Mouse (Mus musculus) left cerebral cortex, postnatal 14 days (tissue): ENCODE data around the gene Lrrc29. TPM values are rescaled to one million over a fixed set of nuclear protein-coding genes. Genes with fewer than 3 reads are reported as not detected.

Experiments used
- DNase-seq, 2 experiments: peaks; one replicate each; pipeline ENCODE4 v3.0.0; 2021 to 2022; ENCODE audit warnings: low spot score in 2 of 2, mixed read lengths in 1 of 2
- intact Hi-C: fragments of 180-260 bp; cut with DNase I; formaldehyde crosslinking; loops from one replicate; pipeline ENCODE4 v1.15.1; 2025
- long read RNA-seq, 2 experiments: library from polyadenylated mRNA; stranded (forward); transcript quantifications; one replicate each; pipeline ENCODE4 v2.0.0; 2021
- total RNA-seq, 2 experiments: library from RNA; stranded (reverse); gene quantifications; 2 replicates each; pipeline ENCODE4 v1.2.3; 2021

Lrrc29 gene
- 1 to 10 TPM; 5.1 to 6.9 TPM for total RNA-seq
- long read RNA-seq, experiment 1, partial matches to known transcripts = 1 of 4 reads
- long read RNA-seq, experiment 1, other reads (novel, unspliced or antisense) = 2 of 4 reads
- long read RNA-seq, experiment 2, partial matches to known transcripts = 6 of 6 reads
- long read RNA-seq, experiment 2, other reads (novel, unspliced or antisense) = 0 of 6 reads

GRCm38 (mm10) chr8:105326141-105326672 is at the start of gene Lrrc29, which contains the start of gene Tmem208:
Gene Lrrc29 (minus strand): TSS chr8:105326278.
Gene Tmem208 (plus strand): TSS chr8:105326354.
- intact Hi-C loops = no loop called here

DNA sequence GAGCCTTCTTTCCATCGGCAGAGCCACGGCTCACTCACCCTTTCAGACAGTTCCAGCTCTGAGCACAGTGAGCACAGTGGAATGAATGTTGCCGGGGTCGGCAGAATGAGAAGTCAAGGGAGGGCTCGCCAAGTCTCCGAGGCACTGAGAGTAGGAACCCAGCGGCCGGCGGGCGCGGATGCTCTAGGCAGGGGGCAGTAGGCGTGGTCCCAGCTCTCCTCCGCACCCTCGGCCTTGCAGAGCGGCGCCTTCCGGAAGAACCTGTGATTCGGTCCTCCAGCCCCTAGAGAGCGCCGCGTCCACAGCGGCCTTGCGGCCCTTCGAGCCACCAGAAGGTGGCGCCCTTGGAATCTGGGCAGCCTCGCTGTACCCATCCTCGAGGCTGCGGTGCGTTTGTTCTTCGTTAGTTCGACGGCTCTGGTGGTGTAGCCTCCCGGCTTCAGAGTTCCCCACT is 48.5 kb upstream of the Lrrc29 start:
- peak in 1 of 2 experiments; percentile 38 for DNase-seq
- intact Hi-C loops = no loop called here

More at GRCm38 (mm10) chr8:105326141-105326672, at the start of gene Lrrc29, which contains the start of gene Tmem208:
- peak; percentile 97 to 98 for DNase-seq

- intact Hi-C loops = no loop called here
- DNase-seq = no peak
Measured at GRCm38 (mm10) chr8:105373032-105373431, 47.0 kb upstream of the Lrrc29 start, which contains the start of gene Plekhg4. Gene Plekhg4 (plus strand): TSS chr8:105373274.

- DNase-seq = no peak
- intact Hi-C loops = no loop called here
Measured at GRCm38 (mm10) chr8:105372473-105372872, 46.4 kb upstream of the Lrrc29 start.

DNA sequence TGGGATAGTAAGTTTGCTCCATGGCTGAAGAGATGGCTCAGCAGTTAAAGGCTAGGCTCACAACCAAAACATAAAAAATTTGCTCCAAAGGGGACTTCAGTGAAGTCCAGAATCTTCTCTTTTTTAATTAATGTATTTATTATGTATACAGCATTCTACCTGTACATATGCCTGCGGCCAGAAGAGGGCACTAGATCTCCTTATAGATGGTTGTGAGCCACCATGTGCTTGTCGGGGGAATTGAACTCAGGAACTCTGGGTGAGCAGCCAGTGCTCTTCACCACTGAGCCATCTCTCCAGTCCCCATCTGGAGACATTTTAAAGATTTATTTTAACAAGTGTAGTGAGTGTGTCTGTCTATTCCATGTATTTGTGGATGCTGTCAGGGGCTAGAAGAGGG is 41.0 kb upstream of the Lrrc29 start:
- intact Hi-C loops = no loop called here

DNA sequence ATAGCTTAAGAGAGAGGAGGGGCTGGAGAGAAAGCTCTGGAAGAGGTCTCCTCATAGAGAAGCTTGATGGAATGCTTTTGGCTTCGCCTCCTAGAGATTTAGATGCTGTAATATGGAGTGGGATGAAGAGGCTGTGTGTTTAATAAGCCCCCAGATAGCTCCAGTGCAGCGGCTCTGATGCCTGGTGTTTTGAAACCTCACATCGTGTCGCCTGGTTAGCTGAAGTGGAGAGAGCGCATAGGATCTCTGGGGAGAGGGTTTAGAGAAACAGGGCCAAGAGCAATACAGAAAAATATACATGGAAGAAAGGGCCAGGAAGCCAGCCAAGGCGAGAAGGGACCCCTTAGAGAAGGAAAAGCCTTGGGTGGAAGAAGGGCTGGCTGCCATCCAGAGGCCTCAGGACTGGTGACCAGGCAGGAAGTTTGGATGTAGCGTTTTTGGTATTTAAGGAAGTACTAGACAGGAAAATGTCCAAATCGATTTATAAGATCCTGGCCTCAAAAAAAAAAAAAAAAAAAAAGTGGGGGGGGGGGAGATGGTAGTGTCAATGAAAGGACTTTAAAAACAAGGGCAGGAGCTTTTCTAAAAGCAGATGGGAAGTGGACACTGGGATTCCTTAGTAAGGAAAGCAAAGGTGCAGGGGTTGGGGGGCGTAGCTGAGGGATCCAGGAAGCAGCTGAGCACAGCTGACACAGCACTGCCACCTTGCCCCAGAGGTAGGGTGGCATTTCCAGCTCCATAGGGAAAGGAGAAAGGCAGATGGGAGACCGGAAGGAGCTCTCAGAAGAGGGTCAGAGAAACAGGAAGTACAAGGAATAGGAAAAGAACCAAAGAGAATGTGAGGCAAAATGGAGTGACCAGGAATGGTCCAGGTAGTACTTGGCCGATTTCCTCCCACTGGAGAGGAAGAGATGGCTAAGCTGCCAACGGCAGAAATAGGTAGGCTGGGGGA is 35.9 kb upstream of the Lrrc29 start:
- no peak for DNase-seq
- intact Hi-C loops = no loop called here

More for the DNA sequence above, 41.0 kb upstream of the Lrrc29 start:
- DNase-seq = no peak

- intact Hi-C loops = no loop called here
- DNase-seq = no peak
Measured at GRCm38 (mm10) chr8:105359646-105360045, 33.6 kb upstream of the Lrrc29 start.

- intact Hi-C loops = no loop called here
Measured at GRCm38 (mm10) chr8:105359208-105359607, 33.1 kb upstream of the Lrrc29 start.

GRCm38 (mm10) chr8:105356681-105357080 is 30.6 kb upstream of the Lrrc29 start:
- DNase-seq = no peak
- intact Hi-C loops = no loop called here

More at GRCm38 (mm10) chr8:105359208-105359607, 33.1 kb upstream of the Lrrc29 start:
- DNase-seq = no peak

- no peak for DNase-seq
- intact Hi-C loops = no loop called here
Measured at GRCm38 (mm10) chr8:105355179-105356024, 29.3 kb upstream of the Lrrc29 start.

DNA sequence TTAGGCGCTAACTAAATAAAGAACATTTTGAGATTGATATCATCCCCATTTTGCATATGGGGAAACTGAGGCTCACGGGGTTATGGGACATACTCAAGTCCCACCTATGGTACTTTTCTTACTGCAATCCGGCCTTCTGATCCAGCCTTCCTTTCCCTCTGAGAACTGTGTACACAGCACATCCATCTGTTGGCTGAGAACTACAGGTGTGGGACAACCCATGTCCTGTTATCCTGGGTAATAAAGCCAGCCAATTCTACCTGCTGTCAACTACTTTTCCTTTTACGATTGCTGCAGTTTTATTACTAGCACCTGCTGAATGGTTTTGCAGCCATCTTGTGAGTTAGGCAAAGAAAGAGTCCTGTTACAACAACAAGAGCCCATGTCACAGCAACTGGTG is 28.5 kb upstream of the Lrrc29 start:
- intact Hi-C loops = no loop called here
- no peak for DNase-seq

DNA sequence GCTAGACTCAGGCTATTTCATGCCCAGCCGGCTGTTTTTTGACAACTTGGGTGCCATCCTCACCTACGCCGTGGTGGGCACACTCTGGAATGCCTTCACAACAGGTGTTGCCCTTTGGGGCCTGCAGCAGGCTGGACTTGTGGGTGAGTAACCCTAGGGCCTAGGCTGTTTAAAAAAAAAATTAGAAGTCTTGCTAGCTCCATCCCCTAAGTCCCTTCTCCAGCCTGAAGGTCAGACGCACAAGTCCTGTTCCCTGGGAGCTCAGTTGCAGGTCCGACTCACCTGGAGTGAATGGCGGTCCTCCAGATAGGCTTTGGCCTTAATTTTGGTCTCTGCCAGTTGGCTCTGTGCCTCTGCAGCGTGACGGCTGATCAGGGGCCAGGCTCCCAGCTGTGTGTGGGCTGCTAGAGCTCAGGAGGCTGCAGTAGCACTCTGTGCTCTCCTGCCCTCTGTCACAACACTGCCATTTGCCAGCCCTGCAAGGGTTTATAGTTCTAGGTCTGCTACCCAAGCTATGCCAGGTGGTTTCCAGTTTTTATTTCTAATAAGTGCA is 27.6 kb upstream of the Lrrc29 start:
- intact Hi-C loops = no loop called here
- no peak for DNase-seq

- intact Hi-C loops = no loop called here
- peak in 1 of 2 experiments; percentile 52 for DNase-seq
Measured at GRCm38 (mm10) chr8:105350186-105350585, 24.1 kb upstream of the Lrrc29 start.

- intact Hi-C loops = no loop called here
- DNase-seq = peak in 1 of 2 experiments; percentile 35
Measured at GRCm38 (mm10) chr8:105349096-105349771, 23.2 kb upstream of the Lrrc29 start.

DNA sequence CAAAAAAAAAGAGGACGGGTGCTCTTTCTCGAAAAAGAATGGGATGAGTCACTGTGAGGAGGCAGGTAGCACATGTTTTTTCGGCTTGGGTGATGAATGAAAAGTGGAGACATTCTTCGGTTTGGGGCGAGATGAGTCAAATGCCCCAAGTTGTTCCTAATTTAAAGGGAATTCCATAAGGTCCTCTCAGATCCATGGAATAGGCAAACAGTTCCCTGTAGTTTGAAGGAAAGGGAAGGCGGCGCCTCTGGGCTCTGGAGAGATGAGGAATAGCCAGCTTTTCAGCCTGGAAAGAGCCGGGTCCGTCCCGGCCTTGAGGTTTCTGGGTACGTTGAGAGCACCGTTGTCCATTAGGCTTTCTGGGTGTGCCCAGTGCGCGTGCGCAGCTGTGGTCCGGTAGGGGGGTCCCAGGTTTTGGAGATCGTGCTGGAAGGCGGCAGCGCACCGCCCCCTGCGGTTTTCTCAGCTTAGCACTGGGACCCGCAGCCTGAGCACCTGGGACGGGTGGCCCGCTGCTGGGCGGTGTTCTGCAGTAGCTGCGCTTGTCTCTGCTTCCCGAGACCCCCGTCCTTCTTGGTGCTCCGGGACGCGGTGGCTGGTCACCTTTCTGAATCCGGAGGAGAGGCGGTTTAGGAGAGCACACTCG is 22.5 kb upstream of the Lrrc29 start, which contains the start of gene Slc9a5:
Gene Slc9a5, plus strand, starts transcription at position 394 of the 646 bp plus-strand sequence.
- intact Hi-C loops = no loop called here
- DNase-seq = peak; percentile 43 to 55

DNA sequence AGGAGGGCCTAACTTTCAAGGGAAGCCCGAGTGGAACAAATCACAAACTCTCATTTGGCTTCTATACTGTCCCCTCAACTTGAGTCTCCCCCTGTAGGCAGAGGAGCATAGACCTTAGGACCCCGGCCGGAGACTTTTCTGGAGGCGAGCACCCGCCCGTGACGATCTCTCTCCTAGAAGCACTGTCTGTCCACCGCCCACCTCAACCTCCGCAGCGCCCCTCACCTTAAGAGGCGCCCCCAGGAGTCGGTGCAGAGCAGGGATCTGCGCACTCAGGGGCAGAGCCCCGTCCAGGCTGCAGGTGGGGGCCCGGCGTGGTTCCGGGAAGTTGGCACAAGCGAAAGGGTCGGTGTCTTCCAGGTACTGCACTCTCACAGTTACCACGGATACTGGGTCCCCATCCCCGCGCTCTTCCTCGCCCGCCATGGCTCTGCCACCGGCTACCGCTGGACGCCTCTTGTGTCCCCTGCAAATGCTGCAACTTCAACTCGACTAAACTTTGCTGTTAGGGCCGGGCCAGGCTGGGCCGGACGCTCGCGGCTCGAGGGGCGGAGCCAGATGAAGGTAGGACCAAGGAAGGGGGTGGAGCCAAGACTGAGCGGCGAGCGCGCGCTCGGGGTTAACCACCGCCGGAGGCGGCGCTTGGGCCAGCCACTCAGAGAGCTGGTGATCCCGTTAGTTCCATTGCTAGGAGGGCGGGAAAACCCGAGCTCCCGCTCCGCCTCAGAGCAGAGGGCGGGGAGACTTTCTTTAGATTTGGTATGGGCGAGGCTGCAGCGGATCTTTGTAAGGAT is 21.5 kb upstream of the Lrrc29 start, which contains the start of gene Fhod1:
Gene Fhod1, minus strand, starts transcription at position 526 of the 794 bp plus-strand sequence.
- DNase-seq = peak; percentile 86 to 89
- intact Hi-C loops = no loop called here
